Mouse (Mus musculus): ENCODE results near the gene Cactin.

The Cactin gene

GRCm38 (mm10) chr10:81320550-81321347 is at the start of gene Cactin:
Cactin (plus strand) TSS chr10:81321103.
- DNase-seq, result peak; percentile 99 to 100

GRCm38 (mm10) chr10:81272356-81272755 is 48.5 kb upstream of the Cactin start:
- DNase-seq, result no peak

- no peak for DNase-seq
Measured at GRCm38 (mm10) chr10:81273842-81274241, 47.1 kb upstream of the Cactin start.

GRCm38 (mm10) chr10:81277676-81278075 is 43.2 kb upstream of the Cactin start:
- no peak for DNase-seq

- DNase-seq, result peak; percentile 53 to 66
Measured at GRCm38 (mm10) chr10:81279496-81279895, 41.4 kb upstream of the Cactin start.

GRCm38 (mm10) chr10:81284189-81284588 is 36.7 kb upstream of the Cactin start:
- DNase-seq, result no peak

GRCm38 (mm10) chr10:81284719-81285118 is 36.2 kb upstream of the Cactin start:
- DNase-seq, result peak; percentile 72 to 80

GRCm38 (mm10) chr10:81285694-81286450 is 35.0 kb upstream of the Cactin start:
- DNase-seq, result peak; percentile 96

GRCm38 (mm10) chr10:81286586-81286985 is 34.3 kb upstream of the Cactin start:
- DNase-seq, result peak in 1 of 2 experiments; percentile 57

- peak; percentile 82 to 84 for DNase-seq
Measured at GRCm38 (mm10) chr10:81287513-81288157, 33.3 kb upstream of the Cactin start.

- peak; percentile 78 to 81 for DNase-seq
Measured at GRCm38 (mm10) chr10:81288601-81289000, 32.3 kb upstream of the Cactin start.

GRCm38 (mm10) chr10:81289278-81289677 is 31.6 kb upstream of the Cactin start:
- DNase-seq, result peak; percentile 77 to 82

- DNase-seq, result no peak
Measured at GRCm38 (mm10) chr10:81289811-81290210, 31.1 kb upstream of the Cactin start.

- DNase-seq, result peak in 1 of 2 experiments; percentile 66
Measured at GRCm38 (mm10) chr10:81290698-81291460, 30.0 kb upstream of the Cactin start.

GRCm38 (mm10) chr10:81291511-81292104 is 29.3 kb upstream of the Cactin start, which contains the start of gene Tjp3:
Tjp3 (minus strand) TSS chr10:81291581.
- DNase-seq, result no peak

GRCm38 (mm10) chr10:81292554-81293333 is 28.2 kb upstream of the Cactin start, which contains the start of gene Pip5k1c:
Pip5k1c (plus strand) TSS chr10:81292963.
- peak; percentile 99 to 100 for DNase-seq

GRCm38 (mm10) chr10:81293334-81294030 is 27.4 kb upstream of the Cactin start:
- DNase-seq, result no peak

- no peak for DNase-seq
Measured at GRCm38 (mm10) chr10:81294442-81294841, 26.5 kb upstream of the Cactin start.

- no peak for DNase-seq
Measured at GRCm38 (mm10) chr10:81295185-81295584, 25.7 kb upstream of the Cactin start.

GRCm38 (mm10) chr10:81297246-81297645 is 23.7 kb upstream of the Cactin start:
- no peak for DNase-seq

Measured in kidney, postnatal 4 days (tissue).